Mouse (Mus musculus) layer of hippocampus, adult 9-11 months (tissue): Measurements from ENCODE around the gene Tcl1b4.

ENCODE experiments used
- DNase-seq: peaks from one replicate; pipeline ENCODE4 v3.0.0; 2022

The Tcl1b4 gene

DNA sequence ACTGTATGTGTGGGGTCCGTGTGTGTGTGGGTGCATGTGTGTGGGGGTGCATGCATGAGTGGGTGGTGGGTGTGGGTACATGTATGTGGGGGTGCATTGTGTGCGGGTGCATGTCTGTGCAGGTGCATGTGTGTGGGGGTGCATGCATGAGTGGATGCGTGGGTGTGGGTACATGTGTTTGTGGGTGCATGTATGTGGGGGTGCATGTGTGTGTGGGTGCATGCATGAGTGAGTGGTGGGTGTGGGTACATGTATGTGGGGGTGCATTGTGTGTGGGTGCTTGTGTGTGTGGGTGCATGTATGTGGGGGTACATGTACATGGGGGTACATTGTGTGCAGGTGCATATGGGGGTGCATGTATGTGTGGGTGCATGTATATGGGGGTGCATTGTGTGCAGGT is 52.0 kb downstream of the Tcl1b4 start:
- no peak for DNase-seq
